Mouse (Mus musculus) embryonic facial prominence, embryonic 11.5 days (tissue): ENCODE data around the gene Fads2. TPM values are rescaled to one million over a fixed set of nuclear protein-coding genes. Genes with fewer than 3 reads are reported as not detected.

Experiments
- ATAC-seq: fragments of 200-750 bp; cut with Nextera tagmentation; replicated peaks from 2 replicates; pipeline ENCODE4 v1.8.0; 2017; ENCODE audit warnings: low read depth; ENCODE audit not compliant: insufficient number of reproducible peaks, low FRiP score, low TSS enrichment
- DNase-seq: peaks from one replicate; pipeline ENCODE4 v3.0.0-alpha.2; 2015; ENCODE audit warnings: low spot score
- H3K27ac ChIP-seq: fragments of 300-500 bp; sonication (generic); replicated peaks from 2 replicates; pipeline ENCODE4 v1.5.1; 2014; ENCODE audit warnings: mild to moderate bottlenecking, low read depth, low read length, control low read depth
- H3K27me3 ChIP-seq: fragments of 300-500 bp; sonication (generic); 2 replicates; pipeline ENCODE4 v1.6.1; 2014; ENCODE audit warnings: mild to moderate bottlenecking, low read length, moderate library complexity, mixed read lengths; ENCODE audit not compliant: control insufficient read depth, insufficient read depth
- H3K36me3 ChIP-seq: fragments of 300-500 bp; sonication (generic); replicated peaks from 2 replicates; pipeline ENCODE4 v1.6.1; 2014; ENCODE audit warnings: low read depth, mild to moderate bottlenecking, low read length, moderate library complexity, mixed read lengths; ENCODE audit not compliant: control insufficient read depth, insufficient read depth
- H3K4me1 ChIP-seq: fragments of 300-500 bp; sonication (generic); 2 replicates; pipeline ENCODE4 v1.6.1; 2014; ENCODE audit warnings: low read length, mixed read lengths; ENCODE audit not compliant: control insufficient read depth, insufficient read depth
- H3K4me2 ChIP-seq: fragments of 300-500 bp; sonication (generic); 2 replicates; pipeline ENCODE4 v1.6.1; 2014; ENCODE audit warnings: low read depth, mild to moderate bottlenecking, control low read depth, low read length, moderate library complexity
- H3K4me3 ChIP-seq: fragments of 300-500 bp; sonication (generic); 2 replicates; pipeline ENCODE4 v1.5.1; 2014; ENCODE audit warnings: low read depth, low read length, control low read depth
- H3K9ac ChIP-seq: fragments of 300-500 bp; sonication (generic); replicated peaks from 2 replicates; pipeline ENCODE4 v1.6.1; 2014; ENCODE audit warnings: mild to moderate bottlenecking, control low read depth, low read length
- H3K9me3 ChIP-seq: fragments of 300-500 bp; sonication (generic); replicated peaks from 2 replicates; pipeline ENCODE4 v1.6.1; 2016; ENCODE audit warnings: mild to moderate bottlenecking, low read length, inconsistent platforms, mixed read lengths; ENCODE audit not compliant: control insufficient read depth
- WGBS: fragments of 180-500 bp; shearing (Covaris S2); extraction: QIAGEN DNeasy Blood & Tissue Kit; methylation state at CpG from one replicate; pipeline ENCODE4 v1.1.7; 2014; 5-methylcytosine and 5-hydroxymethylcytosine counted together
- polyA plus RNA-seq: library from polyadenylated mRNA; unstranded; fragments of >200 nt; fragmentation: Nextera tagmentation; extraction: Ambion mirVana; gene quantifications from 2 replicates; pipeline ENCODE4 v1.2.1, GENCODE M21; 2014

The Fads2 gene
- polyA plus RNA-seq, 1 experiment from 2014 or later: 57.0 TPM

GRCm38 (mm10) chr19:10097826-10098225, 3.7 kb downstream of the Fads2 start:
- no peak for DNase-seq
- WGBS: 85% methylated on average over 5 of the region's 5 CpGs
- H3K4me3 ChIP-seq: no peak overlapping the region
- H3K9ac ChIP-seq: no peak overlapping the region
- no peaks in the 10 kb centered on the region for H3K9me3 ChIP-seq
- H3K36me3 ChIP-seq: no peaks in the 10 kb centered on the region; the same call in none of the 2 replicates
- no peak overlapping the region for H3K4me2 ChIP-seq
- no peaks in the 10 kb centered on the region for H3K27me3 ChIP-seq
- no peak overlapping the region for H3K27ac ChIP-seq
- H3K4me1 ChIP-seq: no peaks in the 10 kb centered on the region; the same call in 1 of the 2 replicates
- ATAC-seq: no peak

GRCm38 (mm10) chr19:10096371-10096876, 5.1 kb downstream of the Fads2 start:
- Histone ChIP-seq H3K36me3 (no peaks in the 10 kb centered on the region; the same call in none of the 2 replicates), H3K9ac (no peak overlapping the region), H3K4me2 (no peak overlapping the region), H3K4me1 (no peaks in the 10 kb centered on the region), H3K27ac (no peak overlapping the region), H3K4me3 (no peak overlapping the region), H3K9me3 (no peaks in the 10 kb centered on the region), H3K27me3 (no peaks in the 10 kb centered on the region)
- 96% methylated on average over 2 of the region's 2 CpGs for WGBS
- DNase-seq: no peak
- no peak for ATAC-seq

- Histone ChIP-seq H3K9ac (no peak overlapping the region), H3K4me2 (no peak overlapping the region), H3K36me3 (peaks cover 4% of the 10 kb centered on the region), H3K9me3 (no peaks in the 10 kb centered on the region), H3K4me3 (no peak overlapping the region), H3K27ac (no peak overlapping the region), H3K27me3 (no peaks in the 10 kb centered on the region), H3K4me1 (no peaks in the 10 kb centered on the region)
- ATAC-seq: no peak
- WGBS: 81% methylated on average over 4 of the region's 4 CpGs
- no peak for DNase-seq
Measured at GRCm38 (mm10) chr19:10094695-10095094, 6.9 kb downstream of the Fads2 start.

- no peak overlapping the region for H3K27ac ChIP-seq
- DNase-seq (no peak), ATAC-seq (no peak)
- WGBS: 94% methylated on average over 4 of the region's 4 CpGs
- no peak overlapping the region for H3K4me3 ChIP-seq
- peaks cover 6% of the 10 kb centered on the region for H3K36me3 ChIP-seq
- no peaks in the 10 kb centered on the region for H3K4me1 ChIP-seq
- no peaks in the 10 kb centered on the region for H3K27me3 ChIP-seq
- H3K9me3 ChIP-seq: no peaks in the 10 kb centered on the region
- no peak overlapping the region for H3K9ac ChIP-seq
- no peak overlapping the region for H3K4me2 ChIP-seq
Measured at GRCm38 (mm10) chr19:10093829-10094228, 7.7 kb downstream of the Fads2 start.

- ATAC-seq (no peak), DNase-seq (no peak)
- no peaks in the 10 kb centered on the region for H3K4me1 ChIP-seq
- H3K36me3 ChIP-seq: peaks cover 32% of the 10 kb centered on the region
- no peak overlapping the region for H3K9ac ChIP-seq
- H3K27me3 ChIP-seq: no peaks in the 10 kb centered on the region
- H3K4me2 ChIP-seq: no peak overlapping the region
- WGBS: 79% methylated on average over 4 of the region's 4 CpGs
- H3K4me3 ChIP-seq: no peak overlapping the region
- no peak overlapping the region for H3K27ac ChIP-seq
- H3K9me3 ChIP-seq: no peaks in the 10 kb centered on the region
Measured at GRCm38 (mm10) chr19:10086976-10087375, 14.6 kb downstream of the Fads2 start.

- Histone ChIP-seq H3K9ac (no peak overlapping the region), H3K9me3 (no peaks in the 10 kb centered on the region), H3K4me3 (no peak overlapping the region), H3K4me1 (no peaks in the 10 kb centered on the region), H3K4me2 (no peak overlapping the region), H3K36me3 (peaks cover 31% of the 10 kb centered on the region), H3K27me3 (no peaks in the 10 kb centered on the region), H3K27ac (no peak overlapping the region)
- DNase-seq (no peak), ATAC-seq (no peak)
- 83% methylated on average over 9 of the region's 9 CpGs for WGBS
Measured at GRCm38 (mm10) chr19:10085454-10085853, 16.1 kb downstream of the Fads2 start.

- Histone ChIP-seq H3K4me1 (no peaks in the 10 kb centered on the region), H3K9me3 (no peaks in the 10 kb centered on the region), H3K27ac (no peak overlapping the region), H3K27me3 (no peaks in the 10 kb centered on the region), H3K36me3 (peaks cover 25% of the 10 kb centered on the region), H3K4me3 (no peak overlapping the region), H3K4me2 (no peak overlapping the region), H3K9ac (no peak overlapping the region)
- 81% methylated on average over 3 of the region's 3 CpGs for WGBS
- ATAC-seq: no peak
- no peak for DNase-seq
Measured at GRCm38 (mm10) chr19:10082105-10082504, 19.4 kb downstream of the Fads2 start.

- no peak for DNase-seq
- Histone ChIP-seq H3K9ac (no peak overlapping the region), H3K4me3 (no peak overlapping the region), H3K27me3 (no peaks in the 10 kb centered on the region), H3K9me3 (no peaks in the 10 kb centered on the region), H3K36me3 (peaks cover 26% of the 10 kb centered on the region), H3K4me1 (no peaks in the 10 kb centered on the region), H3K27ac (no peak overlapping the region), H3K4me2 (no peak overlapping the region)
- no peak for ATAC-seq
- 95% methylated on average over 7 of the region's 7 CpGs for WGBS
Measured at GRCm38 (mm10) chr19:10080384-10080783, 21.2 kb downstream of the Fads2 start.
